Mouse (Mus musculus) CH12.LX (cell line): ENCODE data around the gene Rpl7l1.
A peak's percentile ranks its signal among the peaks of the same experiment; 100 is the strongest.

Source experiments
- CTCF ChIP-seq, 2 experiments: IDR thresholded peaks in 1 of 2; conservative IDR thresholded peaks in 1 of 2; 2 replicates each; pipeline ENCODE4 v1.5.1; 2011 to 2012; ENCODE audit warnings: low read depth in 2 of 2, low read length in 2 of 2, improper control_type of control experiment in 1 of 2, inconsistent platforms in 1 of 2, mild to moderate bottlenecking in 1 of 2, moderate library complexity in 1 of 2
- KAT2A ChIP-seq: IDR thresholded peaks from 2 replicates; pipeline ENCODE4 v1.6.1; 2012; ENCODE audit warnings: low read length, improper control_type of control experiment, inconsistent platforms; ENCODE audit not compliant: insufficient replicate concordance
- NELFE ChIP-seq: IDR thresholded peaks from 2 replicates; pipeline ENCODE4 v1.6.1; 2011; ENCODE audit warnings: low read depth, low read length, improper control_type of control experiment
- POLR2A ChIP-seq: IDR thresholded peaks from 2 replicates; pipeline ENCODE4 v1.6.1; 2011; ENCODE audit warnings: low read depth, mild to moderate bottlenecking, improper control_type of control experiment, low read length
- ZMIZ1 ChIP-seq: IDR thresholded peaks from 2 replicates; pipeline ENCODE4 v1.6.1; 2012; ENCODE audit warnings: low read depth, mild to moderate bottlenecking, inconsistent platforms, low read length, improper control_type of control experiment

DNA sequence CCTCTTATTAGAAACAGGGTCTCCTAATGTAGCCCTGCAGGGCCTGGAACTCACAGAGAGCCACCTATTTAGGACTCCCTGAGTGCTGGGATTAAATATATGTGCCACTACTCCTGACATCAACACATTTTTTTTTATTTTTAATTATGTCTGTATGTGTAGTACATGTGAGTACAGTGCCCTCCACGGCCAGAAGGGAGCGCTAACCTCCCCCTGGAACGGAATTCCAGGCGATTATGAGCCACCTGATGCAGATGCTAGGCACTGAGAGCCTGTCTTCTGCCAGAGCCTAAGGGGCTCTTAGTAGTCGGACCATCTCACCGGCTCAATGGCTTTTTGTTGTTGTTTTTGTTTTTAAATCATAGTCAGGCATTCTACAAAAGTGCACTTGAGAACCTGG is 54.5 kb downstream of the Rpl7l1 start:
- TF ChIP-seq POLR2A, result no peak
- no peak for TF ChIP-seq NELFE
- TF ChIP-seq ZMIZ1, result no peak
- TF ChIP-seq KAT2A, result no peak
- peak in 1 of 2 experiments; percentile 41; a peak in 2 of 4 replicates for TF ChIP-seq CTCF (conservative IDR thresholded peaks at IDR 0.05 in 1 of 2, IDR thresholded peaks at IDR 0.05 in 1 of 2; ENCODE audit: low read depth in 2 of 2, low read length in 2 of 2)
